Mouse (Mus musculus) layer of hippocampus, postnatal 25 days (tissue): Measurements from ENCODE around the gene Ush2a. TPM values are rescaled to one million over a fixed set of nuclear protein-coding genes. Genes with fewer than 3 reads are reported as not detected.

Experiments
- DNase-seq, 2 experiments: peaks; one replicate each; pipeline ENCODE4 v3.0.0; 2022; ENCODE audit warnings: mixed read lengths in 2 of 2, low spot score in 1 of 2; ENCODE audit errors: extremely low spot score in 1 of 2
- total RNA-seq, 2 experiments: library from RNA; stranded (reverse); gene quantifications; 2 replicates each; pipeline ENCODE4 v1.2.3; 2021

Ush2a gene
- total RNA-seq, 2 experiments from 2014 or later, result 0.05 to 0.14 TPM

DNA sequence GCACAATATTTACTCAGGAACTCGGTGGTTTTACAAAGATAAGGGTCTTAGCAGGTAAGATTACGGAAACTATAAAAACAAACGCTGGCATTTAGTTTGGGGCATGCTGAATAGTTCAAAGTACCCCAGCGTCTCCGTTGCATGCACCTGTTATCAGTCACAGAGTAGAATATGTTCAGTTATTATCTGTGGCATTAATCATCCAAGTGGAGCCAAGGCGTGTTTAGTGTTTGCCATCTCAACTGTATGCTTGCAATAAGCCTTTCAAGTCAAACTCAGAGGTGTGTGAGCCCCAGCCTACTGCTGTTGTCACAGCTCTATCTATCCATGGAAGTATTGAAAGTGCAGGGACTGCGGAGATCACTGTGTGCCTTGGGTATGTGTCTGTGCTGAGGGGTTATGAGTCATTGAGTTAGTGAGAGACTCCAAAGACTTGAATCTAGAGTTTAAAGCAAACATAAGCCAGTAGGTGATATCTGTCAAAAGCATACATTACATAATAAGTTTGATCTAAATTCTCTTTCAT lies 473.0 kb downstream of the Ush2a start:
- no peak for DNase-seq

DNA sequence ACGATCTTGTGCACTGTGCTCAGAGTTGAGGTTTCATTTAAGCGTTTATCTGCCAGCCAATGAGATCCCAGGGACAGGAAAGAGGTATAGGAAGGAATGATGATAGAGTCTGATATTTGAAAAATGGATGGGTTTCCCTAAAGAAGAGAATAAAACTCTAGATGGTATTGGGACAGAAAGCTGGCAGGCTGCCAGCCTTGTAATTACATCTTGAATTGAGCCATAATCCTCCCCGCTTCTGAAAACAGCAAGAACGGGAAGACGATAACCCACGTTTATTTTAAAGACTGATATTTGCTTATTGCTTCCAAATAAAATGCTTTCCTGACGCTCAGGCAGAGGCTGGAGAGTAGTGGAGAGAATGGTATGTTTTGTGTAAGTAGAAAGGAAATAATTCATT lies 481.1 kb downstream of the Ush2a start:
- no peak for DNase-seq

DNA sequence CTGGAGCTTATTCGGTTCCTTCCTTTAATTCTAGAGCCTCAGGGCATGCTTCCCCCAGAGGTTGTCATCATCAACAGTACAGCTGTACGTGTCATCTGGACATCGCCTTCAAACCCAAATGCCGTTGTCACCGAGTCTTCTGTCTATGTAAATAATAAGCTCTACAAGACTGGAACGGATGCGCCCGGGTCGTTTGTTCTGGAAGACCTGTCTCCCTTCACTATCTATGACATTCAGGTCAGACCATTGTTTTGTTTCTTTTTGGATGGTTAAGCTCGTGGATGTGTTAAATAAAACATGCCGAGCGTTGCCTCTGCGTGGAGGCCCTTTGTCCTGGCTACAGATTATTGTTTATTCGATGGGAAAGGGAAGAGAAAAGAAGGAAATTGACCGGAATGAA lies 493.2 kb downstream of the Ush2a start:
- no peak for DNase-seq

DNA sequence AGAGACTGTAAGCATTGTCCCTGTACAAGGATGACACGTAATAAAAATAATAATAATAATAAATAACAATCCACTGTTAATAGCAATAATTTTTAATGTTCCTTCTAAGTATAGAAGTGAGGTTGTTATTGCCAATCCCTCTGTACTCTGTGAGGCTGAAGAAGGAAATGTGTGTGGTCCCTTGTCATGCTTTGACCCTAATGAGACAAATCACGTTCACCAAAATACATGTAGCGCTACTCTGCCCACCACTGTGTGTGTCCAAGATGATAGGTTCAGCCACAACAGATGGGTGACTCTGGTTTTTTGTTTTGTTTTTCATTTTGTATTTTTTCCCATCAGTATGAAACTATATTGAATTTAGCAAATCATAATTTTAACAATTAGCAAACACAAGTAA lies 498.7 kb downstream of the Ush2a start:
- no peak for DNase-seq

DNA sequence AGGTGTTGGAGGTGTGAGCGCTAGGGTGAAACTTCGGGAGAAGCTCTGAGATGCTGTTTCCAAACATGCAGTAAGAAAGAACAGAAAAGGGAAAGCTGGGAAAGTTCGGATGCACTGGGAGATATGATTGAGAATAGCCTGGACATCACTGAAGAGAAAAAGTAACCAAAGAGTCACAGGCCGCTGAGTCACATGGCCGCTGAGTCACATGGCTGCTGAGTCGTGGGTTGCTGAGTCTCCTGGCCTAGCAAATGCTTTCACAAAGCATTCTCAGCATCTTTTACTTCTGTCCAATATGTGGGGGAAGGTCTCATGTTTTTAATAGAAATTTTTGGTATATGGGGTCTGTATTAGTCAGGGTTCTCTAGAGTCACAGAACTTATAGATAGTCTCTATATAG lies 500.6 kb downstream of the Ush2a start:
- no peak for DNase-seq

DNA sequence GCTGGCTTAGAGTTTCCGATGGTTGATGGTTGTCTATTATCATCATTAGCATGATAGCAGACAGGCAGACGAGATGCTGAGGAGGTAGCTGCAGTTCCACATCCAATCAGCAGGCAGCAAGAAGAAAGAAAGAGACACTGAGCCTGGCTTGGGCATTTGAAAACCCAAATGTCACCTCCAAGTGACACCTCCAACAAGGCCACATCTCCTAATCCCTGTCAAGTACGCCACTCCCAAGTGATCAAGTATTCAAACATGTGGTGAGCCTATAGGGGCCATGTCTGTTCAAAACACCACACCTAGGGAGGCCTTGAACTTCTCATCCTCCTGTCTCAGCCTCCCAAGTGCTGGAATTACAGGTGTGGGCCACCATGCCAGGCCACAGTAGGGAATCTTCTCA lies 501.9 kb downstream of the Ush2a start:
- DNase-seq, result no peak

DNA sequence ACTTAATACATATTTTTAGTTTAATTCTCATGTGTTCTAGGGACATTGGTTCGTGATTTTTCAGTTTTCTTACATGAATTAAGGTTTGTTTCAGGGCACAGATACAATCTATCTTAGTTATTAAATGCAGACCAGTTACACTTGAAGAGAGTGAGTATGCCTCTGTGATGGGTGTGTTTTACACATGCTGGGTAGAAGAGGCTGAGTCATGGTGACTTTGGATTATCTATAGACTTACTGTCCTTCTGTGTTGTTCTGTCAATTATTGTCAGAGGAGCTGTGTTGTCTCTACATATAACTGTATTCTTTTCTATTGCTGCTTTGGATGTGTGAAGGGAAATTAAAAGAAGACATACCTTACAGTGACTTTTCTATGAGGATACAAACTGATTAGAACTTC lies 509.0 kb downstream of the Ush2a start:
- DNase-seq, result no peak

DNA sequence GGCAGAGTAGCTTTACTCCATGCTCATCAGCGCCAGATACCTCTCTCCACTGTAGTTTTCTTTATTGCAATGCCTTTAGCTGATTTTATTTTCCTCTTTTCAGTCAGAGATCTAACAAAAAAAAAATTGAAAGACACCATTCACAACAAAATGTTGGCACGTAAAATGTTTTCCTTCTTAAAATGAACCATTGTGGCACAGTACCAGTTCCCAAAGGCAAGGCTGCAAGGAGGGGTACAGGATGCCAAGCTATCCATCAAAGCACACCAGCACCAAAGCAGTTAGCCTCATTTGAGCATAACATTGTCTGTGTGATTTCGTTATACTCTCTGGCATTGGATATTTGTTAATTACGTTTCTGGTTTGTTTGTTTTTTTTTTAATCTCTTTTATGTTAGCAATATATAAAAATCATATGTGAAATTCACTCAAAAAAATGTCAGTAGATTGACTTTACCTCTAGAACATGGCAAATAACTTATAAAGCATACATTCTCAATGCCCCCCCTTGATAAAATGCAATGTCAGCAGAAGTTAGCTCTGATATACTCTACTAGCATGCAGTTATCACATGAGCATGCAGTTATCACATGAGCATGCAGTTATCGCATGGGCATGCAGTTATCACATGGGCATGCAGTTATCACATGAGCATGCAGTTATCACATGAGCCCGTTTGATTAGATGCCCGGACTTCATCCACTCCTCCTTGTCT lies 510.9 kb downstream of the Ush2a start:
- DNase-seq, result no peak

DNA sequence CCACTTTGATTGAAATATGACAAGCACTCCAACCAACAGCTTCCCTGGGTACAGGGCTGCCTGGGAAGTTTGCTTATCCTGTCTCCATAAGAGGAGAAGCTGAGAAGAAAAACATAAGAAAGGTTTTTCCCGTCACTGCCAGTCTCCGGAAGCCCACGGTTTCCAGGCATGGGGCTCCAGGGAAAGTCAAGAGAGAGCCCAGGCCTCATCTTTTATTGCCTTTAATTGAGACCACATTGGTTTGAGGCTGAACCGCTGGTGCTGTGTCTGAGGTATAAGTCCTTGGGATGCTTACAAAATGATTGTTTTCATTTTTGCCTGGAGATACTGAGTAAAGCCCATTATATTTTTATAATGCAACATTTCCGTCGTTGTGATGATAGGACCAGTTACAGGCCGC lies 511.8 kb downstream of the Ush2a start:
- no peak for DNase-seq

DNA sequence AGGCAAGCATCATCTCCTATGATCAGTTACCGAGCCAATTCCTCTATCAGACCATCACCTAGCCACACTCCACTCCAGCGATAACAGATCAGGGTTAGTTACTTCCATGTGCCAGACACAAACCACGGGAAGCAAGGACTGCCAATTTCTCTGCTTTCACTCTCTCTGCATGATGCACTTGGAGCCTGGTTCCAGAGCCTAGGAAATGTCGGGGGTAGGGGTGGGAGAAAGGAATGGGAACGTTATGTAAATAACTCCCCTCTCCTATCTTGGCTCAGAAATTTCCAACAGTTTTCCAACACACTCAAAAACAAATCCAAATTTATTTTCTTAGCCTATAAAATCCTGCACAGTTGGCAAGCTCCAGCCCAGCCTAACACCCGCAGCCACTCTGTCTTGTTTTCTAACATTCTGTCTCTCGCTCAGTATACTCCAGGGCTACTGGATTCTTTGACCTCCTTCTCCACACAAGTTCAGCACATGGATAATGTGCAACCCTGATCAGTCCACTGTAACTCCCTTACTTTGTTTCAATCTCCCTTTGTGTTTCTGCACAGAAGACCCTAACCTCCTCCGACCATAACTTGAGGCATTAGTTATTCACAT lies 515.8 kb downstream of the Ush2a start:
- DNase-seq, result no peak

DNA sequence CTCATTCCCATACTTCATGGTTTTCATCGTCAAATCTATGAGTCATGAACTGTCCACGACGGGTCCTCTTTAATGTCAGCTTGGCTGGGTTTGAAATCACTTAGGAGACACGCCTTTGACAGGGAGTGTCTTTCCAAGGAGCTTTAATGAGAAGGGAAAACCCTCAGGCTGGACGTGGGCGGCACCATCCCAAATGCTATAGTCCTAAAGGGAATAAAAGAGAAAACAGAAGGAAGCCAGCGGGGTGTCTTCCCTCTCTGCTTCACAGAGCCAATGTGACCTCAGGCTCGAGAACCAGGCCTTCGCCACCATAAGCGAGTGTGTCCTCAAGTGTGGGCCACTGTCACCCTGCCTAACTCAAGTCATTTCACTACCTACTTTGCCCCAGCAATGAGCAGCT lies 523.2 kb downstream of the Ush2a start:
- no peak for DNase-seq

DNA sequence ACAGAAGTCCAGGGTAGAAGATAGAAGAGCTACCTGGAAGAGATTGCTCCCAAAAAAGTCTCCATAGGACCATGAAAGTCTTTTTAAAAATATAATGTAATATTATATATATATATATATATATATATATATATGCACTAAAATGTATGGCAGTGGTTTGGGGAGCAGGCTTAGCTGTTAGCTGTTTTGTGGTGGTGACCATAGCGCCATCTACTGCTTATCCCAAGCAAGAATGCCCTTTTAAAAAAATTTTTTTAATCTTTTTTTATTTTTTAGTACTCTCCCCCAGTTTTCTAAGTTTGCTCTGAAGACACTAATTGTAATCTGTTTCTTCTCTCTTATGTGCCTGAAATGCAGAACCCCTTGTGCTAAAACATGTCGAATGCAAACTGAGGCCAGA lies 543.2 kb downstream of the Ush2a start:
- no peak for DNase-seq

DNA sequence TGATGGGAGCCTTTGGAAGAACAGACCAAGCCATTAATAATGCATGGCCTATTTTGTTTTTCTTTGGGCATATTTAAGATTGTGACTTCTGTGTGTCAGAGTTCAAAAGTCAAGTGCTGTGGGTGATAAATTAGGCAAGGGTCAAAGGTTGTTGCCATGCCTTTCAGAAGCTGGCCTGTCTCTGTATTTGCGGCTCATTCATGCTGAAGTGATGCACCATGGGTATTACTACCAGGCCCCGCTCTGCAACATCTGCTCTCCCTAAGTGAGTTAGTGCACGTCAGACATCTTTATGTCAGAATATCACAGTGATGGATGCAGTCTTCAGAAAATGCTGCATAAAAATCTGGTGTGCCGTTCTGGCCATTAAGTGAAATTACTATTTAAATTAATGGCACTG lies 544.0 kb downstream of the Ush2a start:
- no peak for DNase-seq

DNA sequence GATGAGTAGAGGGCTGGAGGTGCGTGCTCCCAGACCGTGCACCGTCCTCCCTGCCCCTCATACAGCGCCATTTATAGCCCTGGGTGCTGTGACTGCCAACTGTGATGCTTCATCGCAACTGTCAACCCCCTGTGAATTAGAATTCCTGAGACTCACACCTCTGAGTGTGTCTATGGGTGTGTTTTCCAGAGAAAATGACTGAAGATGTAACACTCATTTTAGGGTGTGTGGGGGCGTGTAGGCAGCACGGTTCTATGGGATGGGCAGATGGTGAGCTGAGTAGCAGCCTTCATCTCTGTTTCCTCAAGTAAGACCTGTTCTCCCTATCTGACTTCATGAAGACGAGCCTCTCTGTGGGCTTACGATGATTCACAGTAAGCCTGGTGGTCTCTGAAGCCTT lies 548.8 kb downstream of the Ush2a start:
- DNase-seq, result no peak

DNA sequence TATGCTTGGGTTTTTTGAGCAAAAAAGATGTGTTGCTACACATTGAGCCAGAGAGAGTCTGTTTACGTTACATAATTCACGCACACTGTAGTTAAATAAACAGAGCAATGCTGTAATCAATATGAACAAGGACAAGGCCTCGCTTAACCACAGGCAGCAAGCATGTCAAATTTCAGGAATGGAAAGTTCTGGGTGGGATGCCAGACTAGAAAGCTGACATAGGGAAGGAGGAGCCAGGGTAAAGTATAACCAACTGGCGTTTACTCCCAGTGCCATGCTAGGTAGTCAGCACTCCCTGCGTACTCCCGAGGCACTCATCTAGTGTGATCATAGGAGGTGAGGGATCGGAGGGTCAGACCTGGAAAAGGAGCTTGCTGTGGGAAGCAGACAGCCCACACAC lies 553.2 kb downstream of the Ush2a start:
- DNase-seq, result no peak

DNA sequence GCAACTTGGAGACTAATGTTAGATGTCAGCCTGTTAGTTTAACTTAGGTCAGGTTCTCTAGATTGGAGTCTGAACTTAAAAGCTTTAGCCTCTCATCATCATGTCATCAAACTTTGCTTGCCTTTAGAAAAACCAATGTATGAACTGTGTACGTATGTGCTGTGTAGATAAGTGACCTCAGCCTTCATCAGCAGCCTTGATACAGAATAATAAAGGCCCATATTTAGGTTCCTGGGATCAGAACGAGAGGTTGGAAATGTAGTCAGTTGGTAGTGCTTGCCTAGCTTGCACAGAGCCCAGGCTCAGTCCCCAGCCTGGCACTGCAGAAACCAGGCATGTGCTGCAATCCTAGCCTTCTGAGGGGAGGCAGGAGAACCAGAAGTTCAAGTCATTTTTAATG lies 562.4 kb downstream of the Ush2a start:
- no peak for DNase-seq

DNA sequence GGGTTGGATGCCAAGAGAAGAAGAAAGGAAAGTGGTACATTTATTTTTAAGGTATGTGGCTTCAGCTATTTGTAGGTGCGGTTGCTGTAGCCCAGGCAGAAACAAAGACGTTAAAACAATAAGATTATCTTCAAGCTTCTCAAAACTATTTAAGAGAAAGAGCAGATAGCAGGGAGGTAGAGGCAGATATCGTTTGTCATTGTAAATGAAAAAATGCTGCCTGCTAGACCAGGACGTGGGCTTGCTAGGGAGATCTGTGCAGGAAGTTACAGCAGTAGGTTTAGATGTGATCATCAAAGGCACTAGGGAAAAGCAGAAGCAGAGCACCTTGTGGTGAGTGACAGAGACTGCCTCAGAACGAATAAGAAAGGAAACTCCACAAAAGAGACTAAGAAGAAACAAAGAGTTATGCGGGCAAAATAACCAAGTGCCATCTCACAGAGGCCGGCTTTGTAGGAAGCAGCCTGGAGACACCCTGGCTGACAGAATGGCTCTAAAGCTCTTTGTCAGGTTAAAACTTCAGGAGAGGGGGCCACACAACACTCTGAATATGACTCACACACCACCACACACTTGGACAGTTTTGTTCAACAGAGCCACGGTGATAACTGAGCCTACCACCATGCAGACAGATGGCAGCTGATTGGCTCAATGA lies 563.2 kb downstream of the Ush2a start:
- no peak for DNase-seq

DNA sequence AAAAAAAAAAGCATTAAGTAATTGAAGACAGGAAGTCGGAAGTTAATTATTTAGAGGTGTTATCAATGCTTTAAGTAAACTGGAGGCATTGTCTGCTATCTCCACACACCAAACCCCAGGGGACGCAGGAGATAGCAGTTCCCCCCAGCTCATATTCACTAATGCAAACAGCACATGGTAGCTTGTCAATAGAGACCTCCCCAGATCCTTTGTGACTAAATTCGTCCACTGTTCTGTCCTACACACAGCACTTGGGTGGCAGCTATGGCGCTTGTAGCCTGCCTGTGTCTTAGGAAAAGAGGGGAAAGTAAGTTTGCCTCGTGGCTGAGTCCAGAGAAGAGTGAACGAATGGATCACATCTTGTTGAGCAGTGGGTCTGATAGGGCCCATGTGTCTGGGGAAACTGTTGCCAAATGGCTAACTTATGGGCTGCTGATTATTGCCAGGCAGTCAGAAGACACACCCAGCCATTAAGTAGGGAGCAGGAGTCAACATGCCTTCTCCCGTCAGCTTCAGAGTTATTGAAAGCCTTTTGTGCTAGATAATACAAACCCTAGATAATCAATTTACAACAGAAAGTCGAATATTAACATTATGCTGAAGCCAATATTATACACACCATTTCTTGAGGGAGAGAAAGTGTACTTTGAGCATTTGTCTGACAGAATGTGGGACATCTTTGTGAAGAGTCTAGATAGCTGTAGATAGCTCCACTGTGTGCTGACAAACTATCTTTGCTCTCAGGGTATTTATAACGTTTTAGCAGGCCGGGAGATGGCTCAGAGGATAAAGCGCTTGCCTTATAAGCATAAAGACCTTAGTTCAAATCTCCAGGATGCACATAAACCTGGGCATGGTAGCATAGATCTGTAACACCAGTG lies 568.9 kb downstream of the Ush2a start:
- no peak for DNase-seq

DNA sequence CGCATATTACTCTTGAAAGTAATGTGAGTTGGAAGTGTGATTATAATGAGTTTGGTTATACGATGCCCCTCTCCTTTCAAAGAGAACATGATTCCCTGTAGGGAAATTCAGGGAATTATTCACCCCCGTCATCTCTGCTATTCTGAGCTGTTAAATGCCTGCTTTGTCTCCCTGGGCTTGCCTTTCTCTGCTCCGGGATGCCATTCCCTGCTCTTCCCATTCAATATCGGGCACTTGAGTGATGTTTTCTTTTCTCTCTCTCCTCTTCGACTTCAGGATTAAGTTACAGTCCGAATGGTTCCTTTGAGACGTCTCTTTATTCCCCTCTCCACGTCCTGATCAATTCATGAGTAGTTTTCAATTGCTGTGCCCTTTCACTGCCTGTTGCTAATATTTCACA lies 572.1 kb downstream of the Ush2a start:
- DNase-seq, result no peak

DNA sequence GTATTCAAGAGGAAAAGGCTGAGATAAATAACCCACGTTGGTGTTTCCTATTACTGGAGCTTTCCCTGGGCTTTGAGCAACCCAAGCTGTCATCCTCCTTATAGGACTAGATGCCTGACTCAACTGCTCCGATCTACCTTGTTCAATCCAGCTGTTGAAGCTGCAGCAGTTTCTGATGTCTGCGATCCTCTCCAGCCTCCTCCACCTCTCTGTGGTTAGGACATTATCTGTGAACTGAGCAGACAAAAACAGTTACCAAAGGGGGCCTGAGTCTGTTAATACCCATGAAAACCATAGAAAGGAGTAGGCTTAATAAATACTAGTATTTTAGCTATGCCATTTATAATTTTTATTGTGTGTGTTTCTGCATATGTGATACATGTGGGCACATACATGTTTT lies 572.9 kb downstream of the Ush2a start:
- DNase-seq, result no peak
